Mouse (Mus musculus) 416B (cell line): ENCODE results near the gene Dpp6.

Source experiments
- DNase-seq: peaks from one replicate; pipeline ENCODE4 v3.0.0; 2011; ENCODE audit warnings: low read depth

The Dpp6 gene

GRCm38 (mm10) chr5:26816975-26817941 lies at the start of gene Dpp6:
TSS of gene Dpp6 (plus strand) at chr5:26817203.
- DNase-seq, result no peak

DNA sequence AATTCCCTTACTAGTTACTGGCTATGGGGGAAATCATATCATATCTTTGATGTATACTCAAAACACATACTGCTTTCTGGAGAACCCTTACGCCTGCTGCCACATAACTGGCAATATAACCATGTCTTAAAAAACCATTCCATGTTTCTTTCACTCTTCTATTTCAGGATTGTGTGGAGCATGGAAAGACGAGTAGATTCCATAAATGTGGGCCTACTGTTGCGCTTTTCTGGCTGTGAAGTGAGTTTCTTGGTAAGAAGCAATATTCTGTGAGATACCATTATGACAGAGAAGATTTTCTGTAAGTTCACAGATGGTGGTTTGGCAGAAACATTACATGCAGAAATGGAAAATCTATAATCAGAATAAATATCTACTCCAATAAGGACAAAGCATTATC lies 33.0 kb upstream of the Dpp6 start:
- DNase-seq, result no peak

GRCm38 (mm10) chr5:26795524-26795923 lies 21.5 kb upstream of the Dpp6 start:
- no peak for DNase-seq

DNA sequence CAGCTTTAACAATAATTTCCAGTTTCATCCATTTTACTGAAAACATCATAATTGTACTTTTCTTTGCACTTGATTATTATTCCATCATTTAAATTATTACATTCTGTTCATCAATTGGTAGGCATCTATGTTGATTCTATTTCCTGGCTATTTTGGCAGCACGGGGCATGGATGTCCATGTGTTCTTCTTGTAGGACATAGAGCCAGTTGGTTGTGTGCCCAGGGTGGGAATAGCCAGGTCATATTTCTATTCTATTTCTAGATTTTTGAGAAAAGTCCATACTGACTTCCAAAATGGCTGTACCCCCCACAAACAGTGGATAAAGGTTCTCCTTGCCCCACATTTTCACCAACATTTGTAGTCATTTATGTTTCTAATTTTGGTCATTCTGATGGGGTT lies 19.0 kb downstream of the Dpp6 start:
- DNase-seq, result no peak

GRCm38 (mm10) chr5:26841151-26841550 lies 24.1 kb downstream of the Dpp6 start:
- no peak for DNase-seq

GRCm38 (mm10) chr5:26854746-26855145 lies 37.7 kb downstream of the Dpp6 start:
- no peak for DNase-seq

DNA sequence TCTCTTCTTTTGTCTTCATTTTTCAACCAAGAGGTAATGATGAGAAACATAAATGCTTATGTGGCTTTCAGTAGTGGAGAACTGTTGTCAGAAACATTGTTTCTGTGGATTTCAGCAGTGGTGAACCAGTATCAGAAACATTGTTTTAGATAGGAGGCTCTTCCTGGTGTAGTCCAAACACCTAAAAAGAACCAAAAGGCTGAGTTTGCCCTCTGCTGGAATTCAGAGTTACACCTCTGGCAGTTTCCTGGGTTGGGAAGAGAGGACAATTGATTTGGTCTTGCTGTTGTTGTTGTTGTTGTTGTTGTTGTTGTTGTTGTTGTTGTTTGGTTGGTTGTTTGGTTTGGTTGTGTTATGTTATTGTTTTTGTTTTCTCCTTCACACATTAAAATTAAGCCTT lies 58.4 kb downstream of the Dpp6 start:
- no peak for DNase-seq

GRCm38 (mm10) chr5:26887496-26887895 lies 70.5 kb downstream of the Dpp6 start:
- no peak for DNase-seq

DNA sequence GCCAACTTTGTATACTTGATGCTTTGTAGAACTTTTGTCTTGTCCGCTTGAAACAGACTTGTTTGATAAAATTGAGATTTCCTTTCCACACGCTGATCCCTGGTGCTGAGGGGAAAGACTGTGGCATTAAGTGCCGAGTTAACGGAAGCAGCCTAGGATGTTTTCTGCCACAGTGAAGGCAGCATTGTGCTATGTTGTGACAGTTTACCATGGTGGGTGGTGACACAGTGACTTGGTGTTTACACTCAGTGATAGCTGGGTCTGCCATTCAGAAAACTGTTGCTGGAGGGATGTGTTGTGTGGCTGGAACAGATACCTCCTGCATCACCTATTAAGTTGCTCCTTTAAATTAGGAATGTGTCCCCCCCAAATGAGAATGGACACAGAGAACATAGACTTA lies 71.1 kb downstream of the Dpp6 start:
- DNase-seq, result no peak

DNA sequence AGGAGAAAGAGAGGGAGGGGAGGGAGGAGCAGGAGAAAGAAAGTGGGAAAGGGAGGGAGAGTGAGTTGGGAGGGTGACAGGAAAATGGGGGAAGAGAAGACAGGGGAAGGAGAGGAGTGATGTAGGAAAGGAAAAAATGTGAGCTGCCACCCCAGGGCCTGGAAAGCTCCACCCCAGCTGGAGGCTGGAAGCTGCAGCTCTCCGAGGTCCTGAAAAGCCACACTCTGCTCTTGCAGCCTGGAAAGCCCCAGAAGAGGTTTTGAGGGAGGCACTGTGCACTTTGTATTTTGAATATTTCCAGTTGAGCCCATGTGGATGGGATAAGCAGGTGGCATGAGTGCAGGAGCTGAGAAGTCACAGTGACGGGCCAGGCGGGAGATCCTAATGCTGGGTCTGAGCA lies 77.3 kb downstream of the Dpp6 start:
- DNase-seq, result no peak

DNA sequence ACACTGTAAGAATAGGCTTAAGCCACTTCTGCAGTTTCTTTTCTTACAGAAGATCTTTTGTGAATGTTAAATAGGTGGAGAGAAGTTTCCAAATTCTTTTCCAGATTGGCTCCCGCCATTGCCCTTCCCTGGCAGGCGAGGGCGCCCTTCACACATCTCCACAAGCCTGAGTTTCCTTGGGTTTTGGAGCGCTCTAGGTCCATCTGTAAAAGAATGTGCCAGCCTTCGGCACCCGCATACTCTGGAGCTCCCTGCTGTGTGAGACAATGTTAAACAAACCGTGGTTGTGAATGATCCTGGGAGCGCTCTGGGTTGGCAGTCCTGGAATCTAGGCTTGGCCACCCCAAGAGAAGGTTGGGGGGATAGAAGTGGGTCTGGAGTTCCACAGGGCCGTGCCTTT lies 86.8 kb downstream of the Dpp6 start:
- no peak for DNase-seq

GRCm38 (mm10) chr5:26904324-26905041 lies 87.5 kb downstream of the Dpp6 start:
- DNase-seq, result no peak

- DNase-seq, result no peak
Measured at GRCm38 (mm10) chr5:26907151-26907550, 90.1 kb downstream of the Dpp6 start.

GRCm38 (mm10) chr5:26908612-26909011 lies 91.6 kb downstream of the Dpp6 start:
- DNase-seq, result no peak

- DNase-seq, result no peak
Measured at GRCm38 (mm10) chr5:26910353-26910752, 93.3 kb downstream of the Dpp6 start.

DNA sequence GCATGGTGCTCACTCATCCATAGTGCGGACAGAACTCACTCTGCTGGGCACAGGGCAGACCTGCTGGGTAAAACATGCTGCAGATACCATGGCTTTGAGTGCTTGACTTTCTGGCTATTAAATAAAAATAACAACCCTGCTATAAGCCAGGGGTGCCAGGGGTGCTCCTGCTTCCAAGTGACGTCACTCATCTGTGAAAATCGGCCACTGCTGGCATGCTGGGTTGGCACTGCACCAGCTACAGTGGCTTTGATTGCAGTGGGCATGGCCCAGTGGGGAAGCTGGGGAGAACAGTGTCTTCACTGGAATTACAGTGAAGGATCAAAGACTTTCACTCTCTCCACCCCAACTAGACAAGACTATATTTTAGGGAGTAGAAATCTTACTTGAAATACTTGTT lies 95.0 kb downstream of the Dpp6 start:
- DNase-seq, result no peak

- no peak for DNase-seq
Measured at GRCm38 (mm10) chr5:26918763-26919162, 101.8 kb downstream of the Dpp6 start.

- no peak for DNase-seq
Measured at GRCm38 (mm10) chr5:26924552-26924951, 107.5 kb downstream of the Dpp6 start.

DNA sequence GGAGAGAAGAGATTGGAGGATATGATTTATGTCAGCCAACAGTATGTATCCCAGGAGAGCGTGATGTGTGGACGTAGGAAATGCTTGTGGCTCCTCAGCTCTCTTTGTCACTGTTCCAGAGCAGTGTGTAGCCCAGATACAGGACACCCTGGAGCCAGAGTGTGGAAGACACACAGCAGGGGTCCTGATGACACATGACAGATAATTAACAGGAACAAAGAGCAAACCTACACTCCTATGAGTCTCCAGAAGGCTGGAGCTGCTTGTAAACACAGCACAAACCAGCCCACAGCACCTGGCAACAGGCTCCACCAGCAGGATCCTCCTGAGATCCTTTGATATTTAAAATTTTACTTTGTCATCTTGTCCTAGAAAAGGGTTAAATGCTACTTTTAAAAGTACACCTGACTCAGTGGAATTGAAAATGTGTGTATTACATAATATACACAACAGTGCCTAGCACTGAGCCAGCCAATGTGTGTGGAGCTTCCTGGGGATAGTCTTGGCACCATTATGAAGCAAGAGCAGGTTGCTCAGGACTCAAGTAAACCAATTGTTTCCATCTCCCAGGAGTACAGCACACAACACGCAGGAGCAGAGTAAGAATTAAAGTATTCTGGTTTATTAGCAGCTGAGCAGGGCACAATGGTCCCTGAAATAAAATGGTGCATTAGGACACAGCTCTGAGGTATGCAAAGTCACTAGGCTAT lies 115.6 kb downstream of the Dpp6 start:
- no peak for DNase-seq

DNA sequence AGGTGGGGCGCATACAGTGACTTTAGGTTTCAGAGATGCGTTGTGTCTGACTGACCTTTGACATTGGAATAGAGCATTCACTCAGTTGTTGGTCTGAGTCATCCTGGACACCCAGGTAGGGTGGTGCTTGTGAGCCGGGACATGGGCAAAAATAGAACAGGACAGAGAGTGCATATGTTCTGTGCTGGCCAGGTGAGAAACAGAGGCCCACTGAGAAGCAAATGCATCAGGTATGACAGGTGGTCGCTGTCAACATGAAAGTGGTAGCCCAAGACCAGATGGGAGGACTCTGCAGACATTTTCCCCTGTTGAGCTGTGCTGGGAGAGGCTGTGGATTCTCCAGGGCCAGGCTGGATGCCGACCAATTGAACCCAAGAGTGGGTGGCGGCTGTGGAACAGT lies 117.9 kb downstream of the Dpp6 start:
- DNase-seq, result no peak

GRCm38 (mm10) chr5:26941471-26941870 lies 124.5 kb downstream of the Dpp6 start:
- no peak for DNase-seq

GRCm38 (mm10) chr5:26945169-26945920 lies 128.3 kb downstream of the Dpp6 start:
- DNase-seq, result no peak
